Mouse (Mus musculus) kidney, adult 2 months (tissue): ENCODE measurements around the gene Nacad.

Source experiments
- CTCF ChIP-seq: fragments of 200-500 bp; conservative IDR thresholded peaks from 2 replicates; pipeline ENCODE4 v1.5.1; 2011; ENCODE audit warnings: low read depth, mild to moderate bottlenecking, control low read depth, low read length, moderate library complexity, mixed read lengths; ENCODE audit not compliant: insufficient read depth, insufficient read length
- POLR2A ChIP-seq: fragments of 200-500 bp; IDR thresholded peaks from one replicate; pipeline ENCODE4 v1.6.1; 2011; ENCODE audit warnings: low read depth, low read length, control low read depth

DNA sequence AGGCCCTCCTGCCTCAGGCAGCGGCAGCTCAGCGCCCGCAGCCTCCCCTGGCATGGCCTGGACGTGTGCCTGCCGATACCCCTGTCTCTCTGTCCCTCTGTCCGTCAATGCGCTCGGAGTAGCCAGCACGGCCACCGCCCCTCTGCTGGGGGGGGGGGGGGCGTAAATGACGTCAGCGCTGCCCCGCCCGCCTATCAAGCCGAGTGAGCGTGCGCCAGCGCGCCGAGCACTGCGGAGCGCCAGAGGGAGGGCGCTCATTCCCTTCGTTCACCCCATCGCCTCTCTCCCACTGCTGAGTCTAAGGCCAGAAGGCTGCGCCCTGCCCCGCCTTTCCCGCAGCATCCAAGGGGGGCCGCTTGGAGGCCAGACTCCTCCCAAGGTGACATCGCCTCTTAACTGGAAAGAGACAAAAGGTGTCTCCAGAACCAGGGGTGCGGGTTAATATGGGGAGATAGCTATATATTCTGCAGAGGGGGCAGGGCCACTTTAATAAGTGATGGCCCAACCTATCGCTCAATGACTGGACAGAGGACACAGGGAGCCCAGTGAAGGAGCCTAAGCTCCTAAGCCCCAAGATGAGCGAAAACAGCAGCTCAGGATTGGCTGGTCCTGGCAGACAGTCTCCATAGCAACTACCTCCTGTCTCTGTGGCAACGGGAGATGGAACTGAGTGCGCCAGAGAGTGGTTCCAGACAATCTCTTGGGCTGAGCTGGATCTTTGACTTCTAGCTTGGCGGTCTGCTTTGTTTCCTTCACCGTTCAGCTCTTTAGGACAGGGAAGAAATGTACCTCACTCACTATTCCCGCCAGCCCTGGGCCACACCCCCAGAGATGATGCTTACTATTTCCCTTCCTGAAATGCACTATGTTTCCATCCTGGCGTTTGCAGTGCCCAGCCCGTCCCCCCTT lies at the start of gene Nacad:
- no peak for TF ChIP-seq CTCF
- TF ChIP-seq POLR2A = no peak
